Mouse (Mus musculus): ENCODE measurements around the gene Insl3. TPM values are rescaled to one million over a fixed set of nuclear protein-coding genes. Genes with fewer than 3 reads are reported as not detected.

Insl3 gene
- polyA plus RNA-seq (2015; fragmentation: Nextera tagmentation; extraction: Ambion mirVana), result 0.77 and 0.85 TPM in 2 replicates

DNA sequence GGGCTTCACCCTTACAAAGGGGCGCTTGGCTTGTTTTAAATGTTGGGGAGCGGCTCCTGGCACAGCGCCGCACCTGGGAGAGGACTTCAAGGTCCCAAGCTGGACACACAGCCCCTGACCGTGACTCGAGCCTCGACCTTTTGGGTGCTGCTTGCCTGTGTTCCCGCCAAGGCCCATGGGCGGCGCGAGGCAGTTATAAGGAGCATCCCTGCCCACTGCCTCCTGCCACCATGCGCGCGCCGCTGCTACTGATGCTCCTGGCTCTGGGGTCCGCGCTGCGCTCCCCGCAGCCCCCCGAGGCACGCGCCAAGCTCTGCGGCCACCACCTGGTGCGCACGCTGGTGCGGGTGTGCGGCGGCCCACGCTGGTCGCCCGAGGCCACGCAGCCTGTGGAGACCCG lies at the start of gene Insl3:
Gene Insl3 (plus strand): TSS at position 187 of the 400 bp plus-strand sequence.

DNA sequence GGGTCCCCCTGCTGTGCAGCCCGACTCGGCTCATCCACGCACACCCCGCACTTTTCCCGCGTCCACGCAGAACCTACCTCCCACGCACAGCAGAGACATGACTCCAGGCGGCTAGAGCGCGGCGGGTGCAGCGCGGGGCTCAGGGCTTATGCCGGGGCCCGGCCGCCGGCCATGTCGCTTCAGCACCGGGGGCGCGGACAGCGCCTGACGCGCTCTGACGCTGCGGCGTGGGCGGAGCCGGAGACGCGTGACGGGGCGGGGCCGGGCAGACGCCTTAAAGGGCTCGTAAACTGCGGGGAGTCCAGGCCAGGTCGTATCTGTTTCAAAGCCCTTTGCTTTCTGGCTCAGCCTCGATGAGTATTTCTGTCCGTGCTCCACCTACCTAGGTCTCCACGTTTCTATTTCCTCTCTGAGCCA lies 17.5 kb upstream of the Insl3 start, which contains the start of gene Unc13a:
Gene Unc13a (minus strand): TSS at position 209 of the 417 bp plus-strand sequence.

DNA sequence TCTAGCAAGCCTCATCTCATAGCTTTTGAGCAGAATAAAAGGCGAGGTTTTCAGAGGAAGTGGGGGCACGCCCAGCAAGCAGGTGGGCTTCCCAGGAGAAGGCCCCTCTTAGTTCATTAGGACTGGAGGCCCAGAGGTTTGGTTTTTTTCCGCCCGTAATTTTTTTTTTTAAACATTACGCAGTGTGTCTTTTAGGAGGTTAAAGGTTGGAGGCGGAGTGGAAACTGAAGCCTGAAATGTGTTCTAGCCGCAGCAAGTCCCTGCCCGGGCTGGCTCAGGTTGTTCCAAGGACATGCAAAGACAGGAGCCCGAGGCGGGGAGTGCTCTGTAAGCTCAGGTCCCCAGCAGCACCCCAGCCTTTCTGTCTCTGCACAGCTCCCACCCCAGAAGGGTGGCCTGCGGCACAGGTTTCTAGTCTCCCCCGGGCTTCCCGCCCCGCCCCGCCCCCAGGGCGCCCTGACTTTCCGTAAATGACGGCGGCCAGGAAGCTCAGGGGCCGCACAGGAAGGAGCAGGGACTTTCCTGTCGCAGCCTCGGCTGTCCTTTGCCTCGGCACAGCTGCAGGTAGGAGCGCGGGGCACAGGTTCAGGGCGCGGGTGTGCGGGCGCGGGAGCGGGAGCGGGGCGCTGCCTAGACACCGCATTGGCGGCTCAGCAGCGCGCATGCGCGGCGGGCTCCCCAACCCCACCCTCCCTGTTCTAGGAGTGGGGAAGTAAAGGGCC lies 12.8 kb upstream of the Insl3 start, which contains the start of gene Jak3:
Gene Jak3 (plus strand): TSS at position 277 of the 722 bp plus-strand sequence.

DNA sequence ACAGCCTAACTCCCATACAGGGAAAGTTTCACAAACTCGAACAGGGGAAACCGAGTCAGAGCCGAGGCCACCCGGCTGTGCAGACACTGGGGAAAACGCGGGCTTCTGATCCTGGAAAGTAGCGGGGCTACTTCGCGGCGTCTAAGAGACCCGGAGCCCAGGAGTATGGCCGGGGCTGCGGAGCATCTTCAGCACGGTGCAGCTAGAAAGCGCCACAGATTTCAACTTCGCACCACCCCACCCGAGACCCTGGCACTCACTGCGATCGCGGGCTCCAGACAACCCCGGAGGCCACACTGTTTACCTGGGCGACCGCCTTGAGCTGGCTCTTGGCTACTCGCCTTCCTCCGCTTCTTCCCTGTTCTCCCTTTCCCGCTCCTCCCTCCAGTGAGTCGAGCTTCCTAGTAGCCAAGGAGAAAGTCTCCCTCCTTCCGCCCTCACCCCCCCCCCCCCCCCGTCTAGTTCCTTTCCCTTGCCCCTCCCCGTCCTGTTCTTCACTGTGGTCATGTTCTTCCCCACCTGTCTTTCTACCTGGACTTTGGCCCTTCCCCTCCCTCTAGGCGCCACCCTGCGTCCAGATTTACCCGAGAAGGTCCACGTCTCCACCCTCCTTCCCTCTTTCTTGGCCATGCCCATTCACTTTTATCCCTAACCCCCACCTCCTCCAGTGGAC lies 12.5 kb downstream of the Insl3 start, which contains the start of gene B3gnt3:
Gene B3gnt3 (minus strand): TSS at position 376 of the 673 bp plus-strand sequence.

DNA sequence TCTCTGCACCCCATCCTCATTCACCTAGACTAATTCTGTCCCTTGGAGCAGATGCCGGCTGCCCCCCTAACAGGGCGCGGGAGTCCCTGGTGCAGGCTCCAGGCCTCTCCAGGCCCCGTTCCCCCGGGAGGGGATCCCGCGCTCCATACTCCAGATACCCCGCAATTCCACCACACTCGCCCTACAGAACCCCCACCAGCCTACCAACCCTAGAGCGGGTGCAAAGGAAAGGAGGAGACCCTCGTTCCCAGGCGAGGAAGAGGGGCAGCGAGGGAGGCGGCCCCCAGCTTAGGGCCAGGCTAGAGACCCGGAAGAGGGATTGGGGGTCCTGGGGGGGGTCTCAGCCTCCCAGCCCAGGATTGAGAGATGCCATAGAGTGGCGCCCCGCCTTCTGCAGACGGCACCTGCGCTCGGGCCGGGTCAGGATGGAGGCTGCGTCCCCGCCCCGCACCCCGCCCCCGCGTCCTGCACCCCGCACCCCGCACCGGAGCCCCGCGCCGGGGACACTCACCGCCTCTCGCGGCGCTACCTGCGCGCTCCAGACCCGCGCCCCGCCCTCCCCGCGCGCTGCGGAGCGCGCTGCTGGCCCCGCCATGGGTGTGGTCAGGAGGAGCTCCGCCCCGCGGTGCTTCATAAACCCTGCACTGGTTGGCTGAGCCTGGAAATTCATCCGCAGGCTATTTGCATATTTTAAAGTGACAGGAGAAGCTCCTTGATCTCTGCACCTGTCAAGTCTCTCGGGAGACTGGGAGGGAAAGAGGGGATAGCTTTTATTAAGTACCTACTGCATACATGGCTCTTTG lies 36.3 kb downstream of the Insl3 start, which contains the start of gene Fcho1:
Gene Fcho1 (minus strand): TSS at position 595 of the 803 bp plus-strand sequence.

Other genes starting within 250 kb of the Insl3 start
- 39.0 and 41.2 TPM in 2 replicates for gene Abhd8, start 225.6 kb upstream of the Insl3 start, polyA plus RNA-seq (2015; fragmentation: Nextera tagmentation; extraction: Ambion mirVana)
- 94.6 and 97.7 TPM in 2 replicates for gene Mrpl34, start 224.3 kb upstream of the Insl3 start, polyA plus RNA-seq (2015; fragmentation: Nextera tagmentation; extraction: Ambion mirVana)
- 48.3 and 57.9 TPM in 2 replicates for gene Dda1, start 220.0 kb upstream of the Insl3 start, polyA plus RNA-seq (2015; fragmentation: Nextera tagmentation; extraction: Ambion mirVana)
- 1.3 and 2.4 TPM in 2 replicates for gene Ano8, start 203.3 kb upstream of the Insl3 start, polyA plus RNA-seq (2015; fragmentation: Nextera tagmentation; extraction: Ambion mirVana)
- gene Gtpbp3, start 201.1 kb upstream of the Insl3 start, polyA plus RNA-seq (2015; fragmentation: Nextera tagmentation; extraction: Ambion mirVana), result 7.5 and 9.5 TPM in 2 replicates
- 21.9 and 33.3 TPM in 2 replicates for gene Plvap, start 177.5 kb upstream of the Insl3 start, polyA plus RNA-seq (2015; fragmentation: Nextera tagmentation; extraction: Ambion mirVana)
- 0.33 and 0.57 TPM in 2 replicates for gene Ccdc194, start 163.5 kb upstream of the Insl3 start, polyA plus RNA-seq (2015; fragmentation: Nextera tagmentation; extraction: Ambion mirVana)
- gene Bst2, start 151.8 kb upstream of the Insl3 start, polyA plus RNA-seq (2015; fragmentation: Nextera tagmentation; extraction: Ambion mirVana), result 57.6 and 67.3 TPM in 2 replicates
- gene Mvb12a, start 146.3 kb upstream of the Insl3 start, polyA plus RNA-seq (2015; fragmentation: Nextera tagmentation; extraction: Ambion mirVana), result 47.7 and 53.4 TPM in 2 replicates
- 0.21 and 0.48 TPM in 2 replicates for gene Tmem221, start 130.3 kb upstream of the Insl3 start, polyA plus RNA-seq (2015; fragmentation: Nextera tagmentation; extraction: Ambion mirVana)
- gene Nxnl1, start 122.6 kb upstream of the Insl3 start, polyA plus RNA-seq (2015; fragmentation: Nextera tagmentation; extraction: Ambion mirVana), result 0.38 and 0.40 TPM in 2 replicates
- gene Slc27a1, start 120.3 kb upstream of the Insl3 start, polyA plus RNA-seq (2015; fragmentation: Nextera tagmentation; extraction: Ambion mirVana), result 50.7 and 177 TPM in 2 replicates
- gene Pgls, start 97.0 kb upstream of the Insl3 start, polyA plus RNA-seq (2015; fragmentation: Nextera tagmentation; extraction: Ambion mirVana), result 159 and 188 TPM in 2 replicates
- 0.96 and 1.2 TPM in 2 replicates for gene Fam129c, start 91.6 kb upstream of the Insl3 start, polyA plus RNA-seq (2015; fragmentation: Nextera tagmentation; extraction: Ambion mirVana)
- gene Colgalt1, start 78.2 kb upstream of the Insl3 start, polyA plus RNA-seq (2015; fragmentation: Nextera tagmentation; extraction: Ambion mirVana), result 44.7 and 50.8 TPM in 2 replicates
- 0.12 and 0.35 TPM in 2 replicates for gene Unc13a, start 17.5 kb upstream of the Insl3 start, polyA plus RNA-seq (2015; fragmentation: Nextera tagmentation; extraction: Ambion mirVana)
- 3.2 and 4.6 TPM in 2 replicates for gene Jak3, start 12.9 kb upstream of the Insl3 start, polyA plus RNA-seq (2015; fragmentation: Nextera tagmentation; extraction: Ambion mirVana)
- 4.2 and 4.9 TPM in 2 replicates for gene B3gnt3, start 12.6 kb downstream of the Insl3 start, polyA plus RNA-seq (2015; fragmentation: Nextera tagmentation; extraction: Ambion mirVana)
- gene Fcho1, start 36.5 kb downstream of the Insl3 start, polyA plus RNA-seq (2015; fragmentation: Nextera tagmentation; extraction: Ambion mirVana), result 0.53 and 1.9 TPM in 2 replicates
- gene Zfp709, start 192.8 kb downstream of the Insl3 start, polyA plus RNA-seq (2015; fragmentation: Nextera tagmentation; extraction: Ambion mirVana), result 2.7 and 2.8 TPM in 2 replicates
- gene Zfp882, start 219.4 kb downstream of the Insl3 start, polyA plus RNA-seq (2015; fragmentation: Nextera tagmentation; extraction: Ambion mirVana), result 1.9 TPM in 2 replicates
- gene Zfp617, start 219.4 kb downstream of the Insl3 start, polyA plus RNA-seq (2015; fragmentation: Nextera tagmentation; extraction: Ambion mirVana), result 14.0 and 14.8 TPM in 2 replicates

Measured in skeletal muscle tissue, postnatal 0 days (tissue).